Mouse (Mus musculus) thymus, postnatal 10 days (tissue): Measurements from ENCODE around the gene Tdgf1.
A peak's percentile ranks its signal among the peaks of the same experiment; 100 is the strongest.

Experiments used
- DNase-seq, 2 experiments: peaks; one replicate each; pipeline ENCODE4 v3.0.0; 2021; ENCODE audit warnings: low spot score in 2 of 2

Tdgf1 gene

DNA sequence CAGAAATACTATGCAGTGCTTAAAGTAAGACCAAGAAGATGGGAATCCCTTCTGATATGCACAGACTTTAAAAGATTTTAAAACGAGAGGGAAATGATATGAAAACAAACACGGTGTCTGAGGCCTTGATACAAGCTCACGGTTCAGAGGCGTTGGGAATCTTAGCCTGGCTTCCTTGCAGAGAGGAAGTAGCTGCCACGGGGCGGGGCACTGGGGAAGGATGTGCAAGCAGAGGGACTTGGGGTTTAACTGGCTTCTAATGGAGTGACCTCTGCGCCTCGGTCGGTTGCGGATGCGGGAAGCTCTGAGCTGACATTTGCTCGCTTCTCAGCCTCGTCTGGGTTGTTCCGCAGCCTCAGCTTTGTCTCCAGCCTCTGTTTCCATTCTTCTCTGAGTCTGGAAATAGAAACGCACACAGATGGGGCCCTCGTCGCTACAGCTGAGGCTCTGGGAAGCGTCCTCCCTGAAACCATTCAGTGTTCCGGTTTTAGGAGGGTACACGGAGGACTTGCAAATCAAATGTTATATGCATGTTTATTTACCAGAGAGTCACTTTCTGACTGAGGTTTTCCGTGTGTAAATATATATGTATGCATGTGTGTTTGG lies 31.2 kb downstream of the Tdgf1 start:
- peak in 1 of 2 experiments; percentile 12 for DNase-seq

DNA sequence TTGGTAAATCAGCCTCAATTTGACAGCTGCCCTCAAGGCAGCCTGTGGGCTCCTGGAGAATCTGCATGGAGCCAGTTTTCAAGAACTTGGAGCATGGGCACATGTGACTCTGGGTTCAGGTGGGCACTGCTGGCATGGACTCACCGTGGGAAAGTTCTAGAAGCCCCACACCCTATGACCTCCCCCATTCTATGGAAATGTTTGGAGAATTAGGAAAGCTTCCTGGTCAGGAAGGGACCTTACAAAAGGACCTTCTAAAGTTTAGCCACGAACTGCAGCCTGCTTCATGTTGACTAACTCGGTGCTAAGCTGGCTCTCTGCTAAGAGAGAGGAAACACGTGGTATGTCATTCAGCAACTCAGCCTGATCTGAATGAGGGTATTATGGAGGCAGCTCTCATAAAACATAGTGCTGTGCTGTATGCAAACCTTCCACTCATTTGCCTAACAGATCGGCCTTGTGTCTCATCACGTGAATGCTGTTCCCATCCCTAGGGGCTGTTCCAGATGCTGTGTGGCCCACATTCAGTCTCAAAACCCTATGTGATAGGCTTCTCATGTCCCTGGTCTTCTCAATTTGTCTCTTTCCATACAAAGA lies 36.5 kb downstream of the Tdgf1 start:
- no peak for DNase-seq

DNA sequence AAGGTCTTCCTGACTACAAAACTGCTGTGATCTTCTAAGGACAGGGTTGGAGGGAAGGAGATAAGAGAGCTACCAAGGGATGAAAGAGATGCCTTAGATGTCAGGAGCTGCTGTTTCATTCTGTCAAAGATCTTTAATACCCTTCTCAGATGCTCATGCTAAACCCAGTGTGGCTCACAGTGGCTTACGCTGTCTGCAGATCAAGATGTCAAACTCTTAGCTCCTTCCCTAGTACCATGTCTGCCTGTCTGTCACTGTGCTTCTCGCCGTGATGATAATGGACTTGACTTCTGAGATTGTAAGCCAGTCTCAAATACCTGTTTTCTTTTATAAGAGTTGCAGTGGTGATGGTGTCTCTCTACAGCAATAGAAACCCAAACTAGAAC lies 37.3 kb downstream of the Tdgf1 start:
- DNase-seq: no peak

DNA sequence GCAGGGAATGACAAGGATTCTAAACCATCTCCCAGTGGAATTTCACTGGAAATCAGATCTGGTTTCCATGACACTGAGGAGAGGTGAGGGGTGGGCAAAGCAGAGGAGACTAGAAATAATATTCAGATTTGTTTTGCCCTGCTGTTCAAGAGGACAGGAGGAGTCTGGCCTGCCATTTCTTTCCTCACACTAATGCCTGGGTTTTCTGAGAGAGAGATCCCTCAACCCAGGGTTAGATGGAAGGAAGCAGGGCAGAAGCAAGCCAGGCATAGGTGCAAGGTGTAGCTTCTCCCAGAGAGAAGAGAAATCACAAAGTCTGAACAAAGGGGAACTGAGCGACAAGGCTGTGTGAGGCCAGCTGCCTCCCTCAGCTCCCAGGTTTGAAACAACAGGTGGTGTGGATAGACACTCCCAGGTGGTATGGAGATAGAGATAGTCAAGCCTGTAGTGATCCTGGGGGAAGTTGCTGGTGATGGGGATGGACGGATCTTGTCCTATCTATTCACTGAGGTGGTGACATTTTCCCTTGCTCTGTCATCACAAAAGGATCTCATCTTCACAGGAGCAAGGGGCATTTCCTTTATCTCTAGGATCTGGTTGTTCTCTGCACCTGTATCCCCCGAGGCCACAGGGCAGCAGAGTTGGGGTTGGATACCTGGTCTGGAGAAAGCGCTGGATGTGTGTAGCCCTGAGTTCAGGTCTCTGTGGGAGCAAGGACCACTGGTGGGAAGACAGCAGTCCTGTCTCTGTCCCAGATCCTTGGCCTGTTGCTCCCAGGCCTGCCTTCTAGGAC lies 37.9 kb downstream of the Tdgf1 start:
- DNase-seq: no peak

DNA sequence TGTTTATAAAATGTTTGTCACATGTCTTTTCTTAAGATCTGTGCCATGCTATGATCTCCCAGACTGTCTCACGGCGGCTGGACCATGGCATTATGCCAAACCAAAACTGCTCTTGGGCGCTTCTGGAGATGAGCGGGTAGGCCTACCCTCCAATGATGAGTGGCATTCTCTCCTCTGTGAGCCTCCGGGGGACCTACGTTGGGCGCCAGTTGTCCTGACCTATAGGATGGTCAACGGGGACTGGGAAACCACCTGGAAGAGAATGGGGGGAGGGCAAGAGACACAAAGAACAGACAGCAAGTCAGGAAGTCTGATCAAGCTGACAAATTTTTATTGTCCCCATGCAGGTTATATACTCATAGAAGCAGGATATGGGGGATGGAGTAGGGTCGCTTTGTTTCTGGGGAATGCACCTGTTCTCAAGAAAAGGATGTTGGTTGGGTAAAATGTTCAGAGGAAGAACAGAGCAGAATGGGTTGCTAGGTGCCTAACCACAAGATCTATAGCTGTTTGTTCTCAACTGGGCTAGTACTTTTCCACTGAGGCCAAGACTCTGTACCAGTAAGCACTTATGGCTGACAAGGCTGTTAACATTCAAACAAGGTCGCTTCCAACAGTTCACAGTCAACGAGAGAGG lies 38.6 kb downstream of the Tdgf1 start:
- DNase-seq: peak in 1 of 2 experiments; percentile 60

DNA sequence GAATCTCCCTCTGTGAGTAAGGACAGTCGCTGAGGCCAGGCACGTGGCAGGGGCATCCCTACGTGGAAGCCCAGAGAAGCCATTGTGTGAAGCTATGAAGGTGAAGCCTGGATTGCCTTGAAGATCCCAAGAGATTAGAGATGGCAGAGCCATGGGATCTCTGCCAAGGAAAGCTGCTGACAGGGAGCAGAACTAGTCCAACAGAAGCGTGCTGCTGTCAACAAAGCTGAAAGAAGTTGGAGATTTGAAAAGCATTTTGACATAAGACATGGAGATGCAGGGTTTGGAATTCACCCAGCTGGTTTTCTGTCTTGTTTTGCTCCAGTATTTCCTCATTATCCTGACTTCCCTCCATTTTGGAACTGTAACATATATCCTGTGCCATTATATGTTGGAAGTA lies 43.7 kb downstream of the Tdgf1 start:
- no peak for DNase-seq

DNA sequence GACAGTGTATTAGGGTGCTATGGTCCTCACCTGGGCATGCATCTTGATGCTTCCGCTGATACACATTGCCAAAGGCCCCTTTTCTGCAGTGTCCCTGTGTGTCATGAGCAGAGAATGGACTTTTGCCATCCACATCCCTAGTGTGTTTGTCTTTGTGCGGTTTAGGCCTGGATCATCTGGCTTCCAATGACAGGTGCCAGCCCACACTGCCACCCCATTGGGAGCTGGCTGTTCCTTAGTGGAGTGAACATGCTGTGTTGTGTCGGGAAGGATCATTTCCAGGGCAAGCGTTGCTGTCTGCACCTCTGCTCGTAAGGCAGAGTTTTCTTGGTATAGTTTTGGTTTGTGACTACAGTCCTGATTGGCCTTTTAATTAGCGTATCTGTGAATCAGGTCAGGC lies 44.8 kb downstream of the Tdgf1 start:
- no peak for DNase-seq

DNA sequence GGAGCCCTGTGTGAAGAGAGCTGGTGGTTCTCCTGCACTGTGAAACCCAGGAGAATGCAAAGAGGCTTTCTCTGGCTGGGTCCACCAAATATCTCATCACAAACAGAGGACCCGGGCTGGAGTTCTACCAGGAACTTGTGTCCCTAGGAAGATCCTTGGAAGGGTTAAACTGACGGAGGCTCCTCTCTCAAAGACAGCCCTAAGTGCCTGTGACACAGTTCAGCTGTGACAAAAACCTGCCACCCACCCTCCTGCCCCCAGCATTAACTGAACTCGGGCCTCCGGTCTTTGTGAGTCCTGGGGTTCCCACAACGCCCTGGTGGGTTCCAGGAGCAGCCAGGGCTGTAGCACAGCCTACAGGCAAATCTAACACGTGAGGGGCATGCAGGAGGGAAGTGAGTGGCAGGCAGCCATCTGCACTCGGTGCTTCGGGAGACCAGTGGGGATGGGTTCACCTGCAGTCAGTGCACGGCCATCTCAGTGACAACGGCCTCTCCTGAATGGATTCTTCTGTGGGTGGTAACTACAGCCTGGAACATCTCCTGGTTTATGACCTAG lies 46.4 kb downstream of the Tdgf1 start:
- DNase-seq: no peak

DNA sequence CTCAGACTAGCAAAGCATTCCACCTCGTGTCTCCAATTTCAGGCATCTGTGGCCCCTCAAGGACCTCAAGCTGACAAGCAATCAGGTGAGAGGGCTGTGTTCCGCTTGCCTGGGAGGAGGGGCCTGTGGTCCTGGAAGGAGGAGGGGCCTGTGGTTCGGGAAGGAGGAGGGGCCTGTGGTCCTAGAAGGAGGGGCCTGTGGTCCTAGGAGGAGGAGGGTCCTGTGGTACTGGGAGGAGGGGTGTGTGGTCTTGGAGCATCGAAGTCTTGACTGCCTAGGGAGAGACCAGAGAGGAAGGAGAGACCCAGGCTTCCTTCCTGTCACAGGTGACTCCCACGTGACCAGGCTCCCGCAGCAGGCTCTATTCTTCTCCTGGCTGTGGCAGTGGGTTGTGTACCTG lies 49.4 kb downstream of the Tdgf1 start:
- peak; percentile 75 to 88 for DNase-seq

DNA sequence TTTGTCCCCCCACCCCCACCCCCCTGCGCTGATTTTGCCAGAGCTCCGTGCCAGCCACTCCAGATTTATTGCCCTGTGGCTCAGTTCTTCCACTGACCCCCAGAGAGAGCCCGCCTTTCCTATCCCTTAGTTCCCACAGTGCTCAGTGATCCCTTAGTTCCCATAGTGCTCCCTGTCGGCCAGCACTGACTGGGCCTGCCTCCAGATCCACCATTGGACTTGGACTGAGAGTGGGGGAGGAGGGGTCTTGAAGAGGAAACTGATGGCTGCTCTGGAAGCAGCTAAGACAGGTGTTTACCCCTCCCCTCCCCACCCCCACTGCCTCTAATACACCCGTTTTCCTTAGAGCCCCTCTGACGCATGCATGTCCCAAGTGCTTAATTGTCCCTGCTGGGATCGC lies 50.0 kb downstream of the Tdgf1 start:
- DNase-seq: no peak

DNA sequence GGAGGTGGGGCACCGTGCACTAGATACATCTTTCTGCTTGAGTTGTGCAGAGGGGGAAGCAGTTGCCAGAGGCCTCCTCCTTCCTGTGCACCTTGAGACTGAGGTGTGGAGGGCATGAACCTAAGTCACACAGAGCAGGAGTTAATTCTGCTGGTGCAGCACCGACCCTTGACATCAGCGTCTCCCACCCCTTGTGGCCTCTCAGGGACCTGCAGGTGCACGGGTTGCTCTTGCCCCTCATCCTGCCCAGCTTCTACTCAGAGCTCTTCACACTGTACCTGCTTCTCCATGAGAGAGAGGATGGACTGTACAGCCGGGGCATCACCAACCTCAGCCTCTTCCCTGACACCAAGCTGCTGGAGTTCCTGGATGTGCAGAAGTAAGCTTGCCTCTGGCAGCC lies 50.5 kb downstream of the Tdgf1 start:
- peak; percentile 75 to 79 for DNase-seq

DNA sequence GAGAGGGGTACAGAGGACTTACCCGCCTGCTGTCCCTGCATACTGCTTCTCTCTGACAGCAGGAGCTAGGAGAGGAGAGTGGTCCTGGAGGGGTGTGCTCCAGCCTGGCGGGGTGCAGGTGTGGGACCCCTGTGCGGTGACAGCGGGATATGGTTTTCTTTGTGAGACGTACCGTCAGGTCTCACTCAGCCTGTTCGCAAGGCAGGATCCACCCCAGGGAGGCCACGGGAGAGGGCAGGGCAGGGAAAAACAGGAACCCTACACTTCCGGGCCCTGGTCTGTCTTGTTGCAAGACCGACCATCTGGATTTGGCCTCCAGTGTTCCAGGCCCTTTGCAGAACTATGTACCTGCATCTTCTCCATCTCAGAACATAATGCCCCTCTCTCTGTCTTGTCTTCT lies 52.5 kb downstream of the Tdgf1 start:
- DNase-seq: no peak

DNA sequence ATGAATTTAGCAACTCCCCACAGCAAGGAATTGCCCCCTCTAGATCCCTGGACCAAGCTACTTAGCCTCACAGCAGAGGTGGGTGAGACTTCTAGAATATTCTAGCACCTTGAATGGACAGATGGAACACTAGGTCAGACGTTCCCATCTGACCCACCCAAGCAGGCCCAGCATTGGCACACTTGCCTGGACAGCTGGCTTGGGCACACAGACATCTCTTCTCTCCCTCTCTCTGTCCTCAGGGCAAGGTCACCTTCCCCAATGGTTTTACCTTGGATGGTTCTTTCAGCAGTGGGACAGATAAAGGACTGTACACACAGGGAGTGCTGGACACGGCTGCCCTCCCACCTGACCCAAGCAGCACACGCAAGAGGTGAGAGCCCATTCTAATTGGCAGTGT lies 53.4 kb downstream of the Tdgf1 start:
- DNase-seq: no peak

DNA sequence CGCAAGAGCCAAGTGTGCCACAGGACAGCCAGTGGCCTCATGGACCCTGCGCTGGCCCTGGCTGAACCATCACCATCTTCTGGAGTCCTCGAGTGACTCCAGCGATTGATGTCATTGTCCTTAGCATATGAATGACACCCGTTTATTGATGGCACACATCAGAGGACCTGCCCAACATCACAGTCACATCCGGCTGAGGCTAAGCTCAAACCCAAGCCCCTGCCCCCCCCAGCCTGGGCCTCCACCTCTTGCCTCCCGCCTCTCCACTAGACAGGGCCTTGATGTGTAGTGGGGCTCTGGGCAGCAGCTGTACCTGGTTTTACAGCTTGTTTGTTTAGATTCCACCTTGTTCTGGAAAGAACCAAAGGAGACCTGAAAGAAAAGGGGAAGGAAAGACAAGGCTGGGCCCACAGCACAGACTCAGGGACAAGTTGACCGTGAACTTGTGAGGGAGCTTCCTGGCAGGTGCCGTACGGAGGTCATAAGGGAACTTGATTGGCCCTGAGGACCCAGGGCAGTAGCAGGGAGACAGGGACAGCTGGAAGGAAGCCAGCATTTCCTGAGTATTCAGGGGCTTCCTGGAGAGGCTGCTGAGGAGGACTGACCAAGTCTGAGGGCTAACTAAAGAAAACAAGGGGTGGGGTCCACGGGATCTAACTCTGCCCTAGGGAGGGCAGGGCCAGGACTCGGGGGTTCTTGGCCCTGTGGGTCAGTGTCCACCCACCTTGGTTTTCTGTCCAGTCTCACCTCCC lies 54.7 kb downstream of the Tdgf1 start:
- no peak for DNase-seq

DNA sequence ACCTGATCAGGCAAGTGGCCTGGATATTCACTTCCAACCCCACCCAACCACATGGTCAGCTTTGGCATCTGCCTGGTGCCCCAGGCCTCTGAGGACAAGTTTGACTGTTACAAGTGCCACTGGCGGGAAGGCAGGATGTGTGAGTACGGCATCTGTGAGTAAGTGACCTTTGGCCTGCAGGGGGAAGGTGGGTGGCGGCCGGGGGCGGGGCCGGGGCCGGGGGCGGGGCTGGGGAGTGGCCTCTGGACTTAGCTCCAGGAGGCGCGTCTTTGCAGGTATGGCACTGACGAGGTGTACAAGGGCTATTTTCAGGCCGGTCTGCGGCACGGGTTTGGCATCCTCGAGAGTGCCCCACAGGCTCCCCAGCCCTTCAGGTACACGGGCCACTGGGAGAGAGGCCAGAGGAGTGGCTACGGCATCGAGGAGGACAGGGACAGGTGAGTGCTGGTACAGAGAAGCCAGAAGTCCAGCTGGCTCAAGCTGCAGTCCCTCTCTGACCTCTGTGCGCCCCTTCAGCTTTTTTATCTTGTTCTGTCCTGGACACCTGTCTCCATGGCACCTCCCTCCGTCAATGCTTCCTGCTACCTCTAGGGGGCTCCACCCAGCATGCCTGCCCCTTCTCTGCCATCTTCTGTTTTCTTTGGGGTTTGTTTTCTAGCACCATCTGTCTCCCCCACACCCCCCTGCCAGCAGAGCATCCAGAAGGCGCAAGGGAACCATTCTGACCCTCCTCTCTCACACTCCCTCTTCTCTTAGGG lies 55.8 kb downstream of the Tdgf1 start:
- no peak for DNase-seq
